Mouse (Mus musculus) heart, postnatal 14 days (tissue): ENCODE results near the gene Cdk9. TPM values are rescaled to one million over a fixed set of nuclear protein-coding genes. Genes with fewer than 3 reads are reported as not detected.

ENCODE experiments used
- DNase-seq, 2 experiments: peaks; one replicate each; pipeline ENCODE4 v3.0.0; 2021 to 2022
- intact Hi-C: fragments of 180-260 bp; cut with DNase I; formaldehyde crosslinking; loops from one replicate; pipeline ENCODE4 v1.15.1; 2025
- long read RNA-seq, 2 experiments: library from polyadenylated mRNA; stranded (forward); transcript quantifications; one replicate each; pipeline ENCODE4 v2.0.0; 2021
- total RNA-seq, 2 experiments: library from RNA; stranded (reverse); gene quantifications; 2 replicates each; pipeline ENCODE4 v1.2.3; 2021

The Cdk9 gene
- 10 to 100 TPM; 30.7 to 31.3 TPM for total RNA-seq
- long read RNA-seq, experiment 1, transcript Cdk9-201 (7 exons, 1,733 nt): major isoform, 69 of 79 reads
- long read RNA-seq, experiment 1, partial matches to known transcripts: 4 of 79 reads
- long read RNA-seq, experiment 1, other reads (novel, unspliced or antisense): 5 of 79 reads
- long read RNA-seq, experiment 2, transcript Cdk9-201 (7 exons, 1,733 nt): major isoform, 36 of 49 reads
- long read RNA-seq, experiment 2, partial matches to known transcripts: 1 of 49 reads
- long read RNA-seq, experiment 2, other reads (novel, unspliced or antisense): 10 of 49 reads

DNA sequence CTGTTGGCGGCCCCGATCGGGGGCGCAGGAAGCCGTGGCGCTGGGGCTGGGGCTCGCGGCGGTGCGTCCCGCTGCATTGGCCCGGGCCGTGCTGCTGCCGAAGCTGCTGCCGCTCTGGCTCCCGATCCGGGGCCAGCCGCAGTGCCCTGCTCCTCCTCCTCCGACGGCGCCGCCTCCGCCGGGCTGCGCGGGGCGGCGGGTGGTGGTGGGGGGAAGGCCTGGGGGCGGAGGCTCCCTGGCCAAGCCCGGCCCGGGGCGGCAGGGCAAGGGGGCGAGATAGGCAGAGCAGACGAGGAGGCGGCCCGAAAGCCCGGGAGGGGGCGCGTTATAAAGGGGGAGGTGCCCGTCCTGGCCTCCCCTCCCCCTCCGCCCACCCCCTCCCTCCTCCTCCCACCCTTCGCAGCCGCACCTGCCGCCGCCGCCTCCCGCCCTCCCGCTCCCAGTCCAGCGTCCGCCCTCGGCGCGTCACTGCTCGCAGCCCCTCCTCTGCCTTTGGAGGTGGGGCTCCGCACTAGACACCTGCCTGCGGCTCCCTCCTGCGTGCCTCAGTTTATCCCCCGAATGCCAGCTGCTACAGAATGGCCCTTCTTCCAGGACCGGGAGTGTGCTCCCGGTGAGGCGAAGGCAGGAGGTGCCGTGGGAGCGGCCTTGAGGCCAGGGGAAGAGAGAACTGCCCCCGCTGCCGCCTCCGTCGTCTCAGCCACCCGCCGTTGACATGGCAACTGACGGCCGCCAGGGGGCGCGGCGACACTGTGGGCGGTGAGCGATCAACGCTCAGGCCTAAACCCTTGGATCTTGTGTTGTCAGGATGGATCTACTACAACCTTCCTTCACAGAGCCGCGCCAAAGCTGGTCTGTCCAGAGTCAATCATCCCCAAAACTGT is at the start of gene Cdk9:
TSS of gene Cdk9 (minus strand) at position 143 of the 884 bp plus-strand sequence.
- intact Hi-C loops: loop anchor here (1.0 to 5.0 kb wide), 3 partner anchors 16 to 139 kb away; partner anchors contain the start of gene Tor2a

DNA sequence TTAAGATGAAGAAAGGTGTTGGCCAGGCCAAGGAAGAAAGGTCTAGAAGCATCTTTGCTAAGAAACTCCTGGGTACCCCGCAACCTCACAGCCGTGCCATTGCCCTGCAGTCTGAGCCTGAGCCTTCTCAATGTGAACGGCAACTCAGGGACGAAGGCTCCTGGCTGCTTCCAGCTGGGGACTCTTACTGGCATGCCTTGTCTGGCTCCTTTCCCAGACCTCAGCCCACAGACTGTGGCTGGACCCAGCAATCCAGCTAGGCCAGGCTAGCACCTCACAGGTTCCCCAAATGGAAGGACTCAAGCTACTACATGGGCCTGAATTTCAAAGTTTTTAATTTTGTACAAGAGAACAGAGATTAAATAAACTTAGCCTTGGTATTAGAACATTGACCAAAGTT is 49.0 kb upstream of the Cdk9 start:
- DNase-seq: no peak
- intact Hi-C loops: no loop called here

More for the DNA sequence above, at the start of gene Cdk9:
- peak; percentile 95 to 97 for DNase-seq

DNA sequence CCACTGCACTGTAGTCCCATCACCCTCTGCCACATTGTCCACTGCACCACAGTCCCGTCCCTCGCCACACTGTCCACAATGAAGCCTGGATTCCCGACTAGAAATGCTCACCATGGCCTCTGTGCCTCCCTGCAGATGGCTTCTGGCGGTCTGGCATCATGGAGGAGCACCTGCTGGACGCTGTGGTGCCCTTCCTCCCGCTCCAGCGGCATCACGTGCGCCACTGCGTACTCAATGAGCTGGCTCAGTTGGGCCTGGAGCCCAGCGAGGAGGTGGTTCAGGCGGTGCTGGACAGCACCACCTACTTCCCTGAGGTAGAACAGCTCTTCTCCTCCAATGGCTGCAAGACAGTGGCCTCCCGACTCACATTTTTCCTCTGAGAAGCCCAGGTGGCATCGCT is 48.5 kb upstream of the Cdk9 start:
- DNase-seq: no peak
- intact Hi-C loops: no loop called here

DNA sequence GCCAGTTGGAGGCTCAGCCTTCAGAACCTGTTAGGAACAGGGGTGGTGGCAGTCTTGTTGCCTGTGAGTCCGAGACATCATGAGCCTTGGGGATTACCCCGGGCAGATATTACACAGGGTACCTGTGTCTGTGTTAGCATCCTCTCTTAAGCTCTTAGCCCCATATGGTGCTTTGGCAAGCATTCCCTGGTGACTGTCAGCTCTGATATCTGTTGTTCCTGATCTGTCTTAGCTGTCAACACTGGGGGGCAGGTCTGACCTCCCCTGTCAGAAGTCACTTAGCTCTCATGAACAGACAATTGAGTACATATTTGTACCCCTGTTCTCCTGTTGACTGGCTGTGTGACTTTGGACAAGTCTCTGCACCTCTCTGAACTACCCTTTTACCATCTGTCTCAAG is 46.1 kb upstream of the Cdk9 start:
- intact Hi-C loops: no loop called here

DNA sequence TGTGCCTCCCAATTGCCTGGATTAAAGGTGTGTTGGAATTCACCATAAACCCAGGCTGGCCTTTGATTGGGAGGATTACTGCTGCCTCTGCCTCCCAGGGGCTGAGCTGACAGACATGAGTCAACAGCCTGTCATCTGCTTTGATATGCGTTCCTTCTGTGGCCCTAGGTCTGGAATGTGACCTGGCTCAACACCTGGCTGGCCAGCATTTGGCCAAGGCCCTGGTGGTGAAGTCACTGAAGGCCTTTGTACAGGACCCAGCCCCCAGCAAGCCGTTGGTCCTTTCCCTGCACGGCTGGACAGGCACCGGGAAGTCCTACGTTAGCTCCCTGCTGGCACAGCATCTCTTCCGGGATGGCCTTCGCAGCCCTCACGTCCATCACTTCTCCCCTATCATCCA is 45.6 kb upstream of the Cdk9 start:
- DNase-seq: no peak
- intact Hi-C loops: no loop called here

More for the DNA sequence above, 46.1 kb upstream of the Cdk9 start:
- DNase-seq: no peak

DNA sequence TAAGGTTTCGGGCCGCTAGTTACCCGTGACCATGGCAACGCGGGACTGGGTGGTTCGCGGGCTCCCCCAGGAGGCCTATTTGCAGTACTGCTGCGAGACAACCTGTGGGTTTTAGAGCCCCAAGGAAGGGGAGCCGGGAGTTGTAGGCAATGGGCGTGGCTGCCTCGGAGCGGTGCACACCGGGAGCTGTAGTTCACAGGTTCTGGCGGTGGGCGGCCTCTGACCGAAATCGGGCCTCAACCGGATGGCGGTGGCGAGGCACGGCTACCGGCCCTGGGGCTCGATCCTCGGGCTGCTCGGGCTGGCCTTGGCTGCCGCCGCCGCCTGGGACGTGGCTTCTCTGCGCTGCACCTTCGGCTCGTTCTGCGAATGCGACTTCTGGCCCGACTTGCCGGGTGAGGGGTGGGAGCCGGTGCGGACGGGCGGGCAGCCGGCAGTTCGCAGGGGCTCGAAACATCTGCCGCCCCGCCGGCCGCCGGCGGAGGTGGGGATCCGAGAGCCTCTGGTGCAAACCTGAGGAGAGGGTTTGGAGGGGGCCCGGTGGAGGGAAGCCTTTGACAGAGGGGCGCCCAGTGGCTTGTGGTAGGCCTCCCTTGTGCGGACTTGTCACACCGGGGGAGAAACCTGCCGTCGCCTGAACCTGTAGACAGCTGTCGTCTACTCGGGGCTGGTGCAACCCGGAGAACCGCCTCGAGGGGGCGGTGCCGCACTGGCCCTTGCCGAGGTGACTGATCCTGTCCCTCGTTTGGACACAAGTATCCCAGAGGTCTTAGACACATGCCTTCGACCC is 44.4 kb upstream of the Cdk9 start, which contains the start of gene Tor2a:
TSS of gene Tor2a (plus strand) at position 179 of the 790 bp plus-strand sequence.
- DNase-seq: peak; percentile 97 to 98
- intact Hi-C loops: loop anchor here (1.0 kb wide), 1 partner anchor 44 kb away; the partner anchor contains the start of gene Cdk9

DNA sequence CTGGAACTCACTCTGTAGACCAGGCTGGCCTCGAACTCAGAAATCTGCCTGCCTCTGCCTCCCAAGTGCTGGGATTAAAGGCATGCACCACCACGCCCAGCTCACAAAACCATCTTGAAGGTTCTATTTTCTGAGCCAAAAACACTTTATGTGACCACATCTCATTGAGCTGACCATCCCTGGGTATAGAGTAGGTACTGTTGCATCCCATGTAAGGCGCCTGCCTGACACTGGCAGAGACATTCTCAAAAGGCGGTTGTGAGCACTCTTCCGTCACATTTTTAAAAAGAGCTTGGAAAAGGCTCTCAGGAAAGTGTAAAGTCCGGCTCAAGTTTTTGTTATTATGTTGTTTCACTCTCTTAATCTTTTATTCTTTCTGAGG is 43.8 kb upstream of the Cdk9 start:
- no peak for DNase-seq
- intact Hi-C loops: loop anchor here (1.0 kb wide), 1 partner anchor 43 kb away; the partner anchor contains the start of gene Cdk9

DNA sequence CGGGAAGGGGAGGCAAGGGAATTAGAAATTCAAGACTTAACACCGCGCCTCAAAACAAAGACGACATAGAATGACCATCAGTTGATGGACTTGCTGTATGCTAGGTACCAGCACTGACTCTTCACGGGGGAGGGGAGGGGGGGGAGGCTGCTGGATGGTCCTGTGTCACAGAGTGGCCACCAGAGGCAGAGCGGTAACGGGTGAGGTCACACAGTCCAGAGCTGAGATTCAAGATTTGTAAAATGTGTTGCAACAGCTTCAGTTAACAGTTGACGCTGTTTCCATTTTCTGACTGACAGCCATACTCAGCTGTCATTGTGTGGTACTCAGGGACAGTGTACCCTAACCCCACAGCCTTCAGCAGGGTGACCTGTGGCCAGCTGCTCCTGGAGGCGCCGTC is 39.3 kb upstream of the Cdk9 start:
- intact Hi-C loops: no loop called here
- DNase-seq: no peak

DNA sequence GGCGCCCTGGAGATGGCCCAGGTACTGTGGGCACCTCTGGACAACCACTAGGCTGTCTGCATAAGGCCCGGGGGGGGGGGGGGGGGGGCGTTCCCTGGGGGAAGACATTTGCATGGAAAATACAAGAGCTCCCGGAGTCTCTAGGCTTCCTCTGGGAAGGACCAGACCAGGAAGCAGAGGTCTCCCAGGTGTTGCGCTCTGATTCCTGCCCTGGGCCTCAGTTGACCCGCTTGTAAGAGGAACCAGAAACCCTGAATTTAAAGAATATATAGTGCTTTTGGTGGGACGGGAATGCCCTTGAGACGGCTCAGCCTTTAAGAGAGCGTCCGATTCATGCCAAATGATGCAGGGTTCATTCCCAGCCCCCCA is 38.8 kb upstream of the Cdk9 start:
- intact Hi-C loops: no loop called here
- no peak for DNase-seq

DNA sequence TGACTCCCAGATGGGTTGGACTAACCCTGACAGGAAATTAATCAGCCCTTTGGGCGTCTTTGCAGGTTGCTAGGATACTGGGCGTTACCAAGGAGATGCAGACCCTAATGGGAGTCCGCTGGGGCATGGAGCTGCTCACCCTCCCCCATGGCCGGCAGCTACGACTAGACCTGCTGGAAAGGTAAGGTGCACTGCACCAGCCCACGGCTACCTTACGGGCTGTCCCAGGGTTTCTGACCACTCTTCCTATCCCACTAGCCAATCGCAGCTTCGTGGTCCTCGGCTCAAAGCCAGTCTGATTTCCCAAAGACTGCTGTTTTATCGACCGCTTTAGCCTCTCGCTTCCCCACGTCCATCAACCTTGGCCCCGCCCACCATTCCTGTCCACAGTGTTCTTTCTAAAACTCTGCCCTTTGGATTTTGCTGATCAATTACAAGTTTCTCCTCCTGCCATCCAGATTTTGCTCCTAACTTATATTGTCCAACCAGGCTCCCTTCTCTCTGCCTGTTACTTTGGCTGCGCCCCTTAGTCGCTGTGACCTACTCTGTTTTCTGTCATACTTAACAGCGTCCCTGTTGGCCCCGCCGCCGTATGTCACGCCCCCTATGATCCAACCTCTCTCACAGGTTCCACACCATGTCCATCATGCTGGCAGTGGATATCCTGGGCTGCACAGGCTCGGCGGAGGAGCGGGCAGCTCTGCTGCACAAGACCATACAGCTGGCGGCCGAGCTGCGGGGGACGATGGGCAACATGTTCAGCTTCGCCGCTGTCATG is 38.2 kb upstream of the Cdk9 start:
- DNase-seq: peak in 1 of 2 experiments; percentile 57
- intact Hi-C loops: no loop called here

DNA sequence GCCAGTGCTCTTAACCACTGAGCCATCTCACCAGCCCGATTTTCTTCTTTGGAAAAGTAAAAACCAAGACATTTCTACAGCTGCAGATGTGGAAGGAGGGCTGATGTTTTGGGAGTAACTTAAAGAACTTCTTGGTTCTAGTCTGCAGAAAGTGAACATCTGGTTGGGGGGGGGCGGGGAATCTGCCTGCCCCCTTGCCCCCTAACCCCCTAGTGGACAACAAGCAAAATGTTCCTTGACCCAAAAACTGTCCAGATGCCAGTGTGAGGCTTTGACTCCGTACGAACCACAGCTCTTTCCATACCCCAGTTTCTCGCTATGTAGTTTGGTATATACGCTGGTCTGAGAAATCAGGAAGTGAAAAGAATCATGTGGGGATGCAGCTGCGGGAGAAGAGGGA is 37.3 kb upstream of the Cdk9 start:
- no peak for DNase-seq
- intact Hi-C loops: no loop called here

DNA sequence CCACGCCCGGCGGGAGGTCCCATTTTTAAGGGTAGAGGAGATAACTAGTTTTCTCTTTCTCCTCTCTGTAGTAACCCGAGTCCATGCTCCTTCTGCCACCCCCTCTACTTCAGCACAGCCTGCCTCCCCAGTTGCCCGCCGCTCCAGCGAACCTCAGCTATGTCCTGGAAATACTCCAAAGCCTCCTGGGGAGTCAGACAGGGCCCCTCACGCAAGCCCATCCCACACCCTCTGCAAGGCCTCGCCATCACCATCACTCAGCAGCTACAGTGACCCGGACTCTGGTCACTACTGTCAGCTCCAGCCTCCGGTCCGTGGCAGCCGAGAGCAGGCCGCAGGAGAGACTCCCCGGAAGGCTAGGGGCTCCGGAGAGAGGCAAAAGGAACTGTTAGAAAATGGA is 36.2 kb upstream of the Cdk9 start:
- intact Hi-C loops: loop anchor here (5.0 kb wide), 1 partner anchor 117 kb away; no protein-coding TSS in a partner anchor
- DNase-seq: no peak

DNA sequence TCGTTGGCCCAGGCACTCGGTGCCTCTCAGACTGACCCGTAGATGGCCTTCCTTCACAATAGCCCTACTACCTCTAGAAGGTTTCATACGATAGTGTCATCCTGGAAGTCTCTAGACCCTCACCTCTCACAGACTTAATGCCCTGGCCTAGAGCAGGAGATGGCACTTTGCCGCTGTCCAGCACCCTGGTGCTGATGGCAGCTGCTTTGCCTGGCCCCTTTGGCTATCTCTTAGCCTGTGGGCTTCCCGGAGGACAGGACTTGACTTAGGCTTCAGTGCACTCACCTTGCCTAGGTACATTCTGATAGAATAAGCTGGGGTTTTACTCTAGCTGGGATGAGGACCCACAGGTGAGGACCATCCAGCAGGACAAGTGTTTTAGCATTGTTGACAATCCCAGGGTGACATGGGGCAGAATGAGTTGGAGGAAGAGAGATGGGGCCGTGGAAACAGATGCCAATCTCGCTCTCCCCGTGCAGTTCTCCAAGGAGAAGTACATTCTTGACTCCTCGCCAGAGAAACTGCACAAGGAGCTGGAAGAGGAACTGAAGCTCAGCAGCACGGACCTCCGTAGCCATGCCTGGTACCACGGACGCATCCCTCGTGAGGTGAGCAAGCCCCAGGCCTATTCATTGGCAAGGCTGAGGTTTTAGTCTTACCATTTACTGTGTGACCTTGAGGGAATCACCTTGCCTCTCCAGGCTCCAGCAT is 31.6 kb upstream of the Cdk9 start:
- intact Hi-C loops: no loop called here

DNA sequence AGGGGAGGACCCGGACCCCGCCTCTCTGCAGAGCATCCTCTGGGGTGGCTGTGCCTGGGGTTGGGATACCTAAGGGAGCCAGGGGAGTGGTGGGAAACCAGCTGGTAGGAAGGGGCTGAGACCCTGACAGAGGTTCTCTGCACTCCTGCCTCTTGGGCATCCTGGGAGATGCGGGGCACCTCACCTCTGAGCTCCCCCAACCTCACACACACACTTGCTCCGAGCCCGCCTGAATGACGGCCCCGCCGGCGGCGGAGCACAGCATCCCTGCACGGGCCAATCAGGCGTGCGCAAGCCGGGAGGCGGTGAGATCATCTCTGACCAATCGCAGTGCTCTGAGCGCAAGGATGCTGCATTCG is 29.3 kb upstream of the Cdk9 start:
- intact Hi-C loops: no loop called here
- DNase-seq: no peak

More for the DNA sequence above, 31.6 kb upstream of the Cdk9 start:
- no peak for DNase-seq

DNA sequence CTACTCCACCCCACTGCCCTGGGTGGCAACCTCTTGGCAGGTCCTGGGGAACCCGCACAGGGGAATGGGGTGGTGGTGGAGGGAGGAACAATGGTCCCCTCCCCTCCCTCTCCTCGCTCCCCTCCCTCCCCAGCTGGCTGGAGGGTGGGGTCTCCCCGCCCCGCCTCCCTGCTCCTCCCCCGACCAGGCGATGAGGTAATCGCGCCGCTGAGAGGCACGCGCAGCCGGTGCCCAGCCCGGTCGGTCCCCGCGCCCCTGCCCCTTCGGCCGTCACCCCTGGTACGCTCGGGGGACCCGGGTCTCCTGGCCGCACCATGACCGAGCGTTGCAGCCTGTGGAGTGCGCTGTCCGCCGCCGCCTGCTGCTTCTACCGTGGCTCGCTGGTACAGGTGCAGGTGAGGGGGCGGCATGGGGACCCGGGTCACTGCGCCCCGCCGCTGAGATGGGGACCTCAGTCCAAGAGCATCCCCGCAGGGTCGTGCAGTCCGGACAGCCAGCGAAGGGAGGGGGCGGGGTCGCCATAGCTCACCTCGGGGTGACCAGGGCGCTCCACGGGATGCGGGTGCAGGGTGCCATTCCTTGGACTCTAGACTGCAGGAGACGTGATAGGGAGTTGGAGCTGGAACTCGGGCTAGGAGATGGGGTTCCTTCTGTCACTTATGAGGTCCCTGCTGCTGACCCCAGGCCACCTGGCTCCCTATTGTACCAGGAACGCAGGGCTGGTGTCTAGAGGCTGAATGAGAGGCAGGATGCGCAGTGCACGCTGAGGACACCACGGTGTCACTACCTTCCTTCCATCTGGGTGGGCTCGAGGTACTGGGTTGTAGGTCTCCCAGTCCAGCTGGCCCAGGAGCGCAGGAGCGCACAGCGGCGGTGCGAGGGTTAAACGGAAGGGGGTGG is 28.6 kb upstream of the Cdk9 start:
- peak; percentile 57 to 60 for DNase-seq
- intact Hi-C loops: no loop called here

DNA sequence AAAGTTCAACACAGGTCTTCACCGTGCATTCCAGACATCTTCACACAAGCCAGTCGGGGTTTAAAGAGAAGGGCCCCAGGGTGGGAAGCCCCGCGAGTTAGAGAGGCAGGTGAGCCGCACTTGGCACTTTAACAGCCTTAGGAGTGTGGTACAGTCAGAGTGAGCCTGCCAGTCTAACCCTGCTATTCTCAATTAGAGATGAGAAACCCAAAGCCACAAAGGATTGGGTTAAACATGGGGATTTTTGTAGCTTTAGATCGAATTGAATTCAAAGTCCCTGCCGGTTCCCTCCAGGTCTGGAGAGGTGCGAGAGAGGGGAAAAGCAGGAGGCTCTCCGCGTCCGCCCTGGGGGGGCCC is 28.0 kb upstream of the Cdk9 start, which contains the start of gene 6330409D20Rik:
TSS of gene 6330409D20Rik (minus strand) at position 101 of the 357 bp plus-strand sequence.
- intact Hi-C loops: no loop called here
- no peak for DNase-seq

DNA sequence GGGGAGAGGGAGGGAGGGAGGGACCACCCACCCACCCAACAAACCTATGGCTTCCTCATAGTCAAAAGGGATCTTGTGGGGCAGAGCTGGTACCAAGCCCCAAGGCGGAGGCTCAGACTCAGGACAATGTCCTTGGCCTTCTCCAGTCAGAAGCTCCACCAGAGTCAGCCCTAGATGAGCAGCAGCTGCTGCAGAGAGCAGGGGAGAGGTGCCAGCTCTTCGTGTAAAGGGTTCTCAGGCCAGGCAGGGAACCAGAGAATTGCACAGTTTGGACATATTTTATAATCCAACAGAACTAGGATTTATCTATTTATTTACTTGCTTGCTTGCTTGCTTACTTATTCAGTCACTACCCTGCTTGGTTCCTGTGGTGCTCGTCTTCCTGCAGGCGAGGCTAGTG is 26.4 kb upstream of the Cdk9 start:
- intact Hi-C loops: no loop called here
- DNase-seq: no peak

DNA sequence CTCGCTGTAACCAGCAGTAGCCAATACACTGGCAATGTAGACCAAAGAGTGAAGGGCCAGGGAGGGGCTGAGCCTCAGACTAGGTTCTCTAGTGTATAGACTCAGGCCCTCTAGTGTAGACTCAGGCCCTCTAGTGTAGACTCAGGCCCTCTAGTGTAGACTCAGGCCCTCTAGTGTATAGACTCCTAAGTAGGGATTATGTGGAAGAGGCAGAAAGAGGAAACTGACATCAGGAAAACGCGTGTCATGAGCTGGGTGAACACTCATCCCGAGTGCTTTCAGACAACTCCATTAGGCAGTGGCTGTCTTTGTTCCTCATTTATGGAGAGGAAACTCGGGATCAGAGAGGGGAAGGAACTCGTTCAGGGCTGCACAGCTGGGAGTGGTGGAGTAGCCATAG is 24.1 kb upstream of the Cdk9 start:
- intact Hi-C loops: no loop called here
- no peak for DNase-seq
